Mouse (Mus musculus): Measurements from ENCODE around the gene Btrc.

Btrc gene

GRCm38 (mm10) chr19:45430971-45431633 lies 67.6 kb downstream of the Btrc start:
- WGBS, result 58% methylated on average over 6 of the region's 6 CpGs

GRCm38 (mm10) chr19:45432351-45432750 lies 68.8 kb downstream of the Btrc start:
- WGBS, result 34% methylated on average over 3 of the region's 3 CpGs

GRCm38 (mm10) chr19:45437175-45437574 lies 73.6 kb downstream of the Btrc start:
- 87% methylated on average over 4 of the region's 4 CpGs for WGBS

- 92% methylated on average over 5 of the region's 5 CpGs for WGBS
Observed at GRCm38 (mm10) chr19:45438191-45438590, 74.7 kb downstream of the Btrc start.

GRCm38 (mm10) chr19:45438928-45439846 lies 75.7 kb downstream of the Btrc start:
- WGBS, result 48% methylated on average over 6 of the region's 6 CpGs

- WGBS, result 68% methylated on average over 10 of the region's 10 CpGs
Observed at GRCm38 (mm10) chr19:45440554-45441175, 77.1 kb downstream of the Btrc start.

GRCm38 (mm10) chr19:45441717-45442116 lies 78.2 kb downstream of the Btrc start:
- WGBS, result 69% methylated on average over 7 of the region's 7 CpGs

- WGBS, result 56% methylated on average over 6 of the region's 6 CpGs
Observed at GRCm38 (mm10) chr19:45445253-45445933, 81.9 kb downstream of the Btrc start.

GRCm38 (mm10) chr19:45446631-45447030 lies 83.1 kb downstream of the Btrc start:
- 40% methylated on average over 7 of the region's 7 CpGs for whole genome bisulfite sequencing

- WGBS, result 62% methylated on average over 2 of the region's 2 CpGs
Observed at GRCm38 (mm10) chr19:45447222-45447621, 83.7 kb downstream of the Btrc start.

- WGBS, result 85% methylated on average over 1 of the region's 1 CpGs
Observed at GRCm38 (mm10) chr19:45447886-45448285, 84.4 kb downstream of the Btrc start.

GRCm38 (mm10) chr19:45454391-45454790 lies 90.9 kb downstream of the Btrc start:
- 97% methylated on average over 3 of the region's 3 CpGs for WGBS

- WGBS, result 93% methylated on average over 7 of the region's 7 CpGs
Observed at GRCm38 (mm10) chr19:45456896-45457295, 93.4 kb downstream of the Btrc start.

GRCm38 (mm10) chr19:45458702-45459101 lies 95.2 kb downstream of the Btrc start:
- WGBS, result 69% methylated on average over 7 of the region's 7 CpGs

GRCm38 (mm10) chr19:45459931-45460665 lies 96.6 kb downstream of the Btrc start:
- WGBS, result 60% methylated on average over 9 of the region's 9 CpGs

- WGBS, result 60% methylated on average over 10 of the region's 10 CpGs
Observed at GRCm38 (mm10) chr19:45460749-45461736, 97.5 kb downstream of the Btrc start.

GRCm38 (mm10) chr19:45469760-45470159 lies 106.2 kb downstream of the Btrc start:
- 90% methylated on average over 5 of the region's 5 CpGs for WGBS

GRCm38 (mm10) chr19:45472691-45473520 lies 109.4 kb downstream of the Btrc start:
- WGBS, result 37% methylated on average over 11 of the region's 11 CpGs

- 31% methylated on average over 4 of the region's 4 CpGs for WGBS
Observed at GRCm38 (mm10) chr19:45474686-45475085, 111.2 kb downstream of the Btrc start.

Data from cerebral cortex, adult 2 months (tissue).